In genomic region chr15:11317077-11317476, GRCm38 (mm10) we compare ENCODE assay signal across 22 mouse cellular contexts.
DNase-seq lines count a peak whose midpoint lies in the region; ATAC-seq and TF ChIP-seq lines count a peak whose summit lies in the region.
"Had no signal": no experiment of that assay in that cellular context is flagged by ENCODE, and none has a peak within 500 bp of the region (broad histone marks: within the 10 kb centered on the region; RNA-seq: fewer than 3 reads in every experiment).

No protein-coding gene starts in this region.

- peak; percentile 15; the same call in 1 of the 2 replicates for ATAC-seq in forebrain, embryonic 16.5 days
- no peak for ATAC-seq in forebrain, postnatal 0 days
- ATAC-seq in kidney, embryonic 16.5 days (ENCODE audit: low FRiP score, low TSS enrichment): peak; percentile 49; the same call in 1 of the 2 replicates
- ATAC-seq in neural tube, embryonic 12.5 days (ENCODE audit: low FRiP score, low read depth): 0 out of 2 replicates have a peak, but pooled peaks have one; percentile 9
- ATAC-seq: activated CD4-positive, CD25-positive, alpha-beta regulatory T cell, adult 4 months; hindbrain, postnatal 0 days; Patski had no signal

- H3K9ac ChIP-seq in forebrain, embryonic 16.5 days (replicated peaks; ENCODE audit: low read depth, low read length): no peak overlapping the region
- no peak overlapping the region for H3K9ac ChIP-seq in forebrain, postnatal 0 days
- H3K9ac ChIP-seq in kidney, embryonic 16.5 days (replicated peaks; ENCODE audit: low read length): no peak overlapping the region
- H3K9ac ChIP-seq in neural tube, embryonic 12.5 days: no peak overlapping the region
- H3K9ac ChIP-seq: embryonic facial prominence, embryonic 13.5 days; heart, embryonic 13.5 days; hindbrain, embryonic 12.5 days had no signal

- 59% methylated on average over 3 of the region's 3 CpGs for WGBS in forebrain, embryonic 16.5 days
- 48% methylated on average over 3 of the region's 3 CpGs for WGBS in forebrain, postnatal 0 days
- 31% methylated on average over 3 of the region's 3 CpGs for WGBS in kidney, embryonic 16.5 days
- WGBS in neural tube, embryonic 12.5 days: 69% methylated on average over 3 of the region's 3 CpGs

- H3K4me2 ChIP-seq in forebrain, embryonic 16.5 days (ENCODE audit: low read length): no peak overlapping the region
- no peak overlapping the region for H3K4me2 ChIP-seq in forebrain, postnatal 0 days (ENCODE audit: low read depth)
- no peak overlapping the region for H3K4me2 ChIP-seq in kidney, embryonic 16.5 days (replicated peaks; ENCODE audit: low read depth, low read length)
- H3K4me2 ChIP-seq in neural tube, embryonic 12.5 days (replicated peaks): no peak overlapping the region
- H3K4me2 ChIP-seq: embryonic facial prominence, embryonic 13.5 days; heart, embryonic 13.5 days; hindbrain, embryonic 12.5 days had no signal

- no peak overlapping the region for H3K27ac ChIP-seq in forebrain, embryonic 16.5 days (ENCODE audit: low read length)
- H3K27ac ChIP-seq in forebrain, postnatal 0 days (ENCODE audit: low read depth, low read length): no peak overlapping the region
- H3K27ac ChIP-seq in kidney, embryonic 16.5 days (ENCODE audit: low read length): no peak overlapping the region
- no peak overlapping the region for H3K27ac ChIP-seq in neural tube, embryonic 12.5 days
- H3K27ac ChIP-seq: embryonic facial prominence, embryonic 13.5 days; forebrain, embryonic 10.5 days; gastrocnemius, adult 2 months; heart, embryonic 13.5 days; hindbrain, embryonic 12.5 days; hindbrain, postnatal 0 days had no signal

- H3K4me1 ChIP-seq in forebrain, embryonic 16.5 days (replicated peaks; ENCODE audit: control insufficient read depth, insufficient read depth, low read length): no peaks in the 10 kb centered on the region
- H3K4me1 ChIP-seq in forebrain, postnatal 0 days (ENCODE audit: insufficient read depth): no peaks in the 10 kb centered on the region
- H3K4me1 ChIP-seq in kidney, embryonic 16.5 days (ENCODE audit: insufficient read depth, low read length): peaks cover 3% of the 10 kb centered on the region; the same call in 1 of the 2 replicates
- no peaks in the 10 kb centered on the region for H3K4me1 ChIP-seq in neural tube, embryonic 12.5 days
- H3K4me1 ChIP-seq: embryonic facial prominence, embryonic 13.5 days; forebrain, embryonic 10.5 days; hindbrain, embryonic 12.5 days had no signal

- H3K4me3 ChIP-seq in forebrain, embryonic 16.5 days (replicated peaks; ENCODE audit: low read length): no peak overlapping the region
- no peak overlapping the region for H3K4me3 ChIP-seq in forebrain, postnatal 0 days (ENCODE audit: low read depth, low read length)
- no peak overlapping the region for H3K4me3 ChIP-seq in kidney, embryonic 16.5 days (ENCODE audit: low read length)
- H3K4me3 ChIP-seq in neural tube, embryonic 12.5 days: no peak overlapping the region
- H3K4me3 ChIP-seq: embryonic facial prominence, embryonic 13.5 days; erythroblast, embryonic 14.5 days; forebrain, embryonic 10.5 days; gastrocnemius, adult 2 months; heart, embryonic 13.5 days; hindbrain, embryonic 12.5 days had no signal

- H3K27me3 ChIP-seq in forebrain, embryonic 16.5 days (replicated peaks; ENCODE audit: control insufficient read depth, insufficient read depth, low read length): no peaks in the 10 kb centered on the region
- no peaks in the 10 kb centered on the region for H3K27me3 ChIP-seq in forebrain, postnatal 0 days (ENCODE audit: insufficient read depth, low read length)
- no peaks in the 10 kb centered on the region for H3K27me3 ChIP-seq in kidney, embryonic 16.5 days (ENCODE audit: insufficient read depth, low read length)
- no peaks in the 10 kb centered on the region for H3K27me3 ChIP-seq in neural tube, embryonic 12.5 days (replicated peaks)
- H3K27me3 ChIP-seq: CH12.LX; embryonic facial prominence, embryonic 13.5 days; heart, embryonic 13.5 days; hindbrain, embryonic 12.5 days had no signal

- DNase-seq in forebrain, postnatal 0 days: no peak
- no peak for DNase-seq in kidney, postnatal 4 days
- DNase-seq in neural tube, embryonic 10.5 days (ENCODE audit: extremely low spot score, low spot score): no peak
- DNase-seq: adrenal gland, postnatal 14 days; cerebellum, adult 11-12 months; cerebellum, adult 9-10 months; cerebellum, postnatal 25 days; gastrocnemius, adult 2 months; gastrocnemius, postnatal 25 days; heart, postnatal 36 days had no signal

- H3K36me3 ChIP-seq in forebrain, embryonic 16.5 days (ENCODE audit: control insufficient read depth, insufficient read depth): no peaks in the 10 kb centered on the region
- no peaks in the 10 kb centered on the region for H3K36me3 ChIP-seq in forebrain, postnatal 0 days (ENCODE audit: insufficient read depth)
- H3K36me3 ChIP-seq in kidney, embryonic 16.5 days (ENCODE audit: insufficient read depth, low read length): no peaks in the 10 kb centered on the region
- H3K36me3 ChIP-seq in neural tube, embryonic 12.5 days: no peaks in the 10 kb centered on the region
- H3K36me3 ChIP-seq: embryonic facial prominence, embryonic 13.5 days; forebrain, embryonic 10.5 days; heart, embryonic 13.5 days; hindbrain, embryonic 12.5 days had no signal

- H3K9me3 ChIP-seq in forebrain, embryonic 16.5 days (ENCODE audit: control insufficient read depth, low read length): no peaks in the 10 kb centered on the region
- H3K9me3 ChIP-seq in forebrain, postnatal 0 days (ENCODE audit: low read length): no peaks in the 10 kb centered on the region
- H3K9me3 ChIP-seq in kidney, embryonic 16.5 days (ENCODE audit: low read length): no peaks in the 10 kb centered on the region
- no peaks in the 10 kb centered on the region for H3K9me3 ChIP-seq in neural tube, embryonic 12.5 days
- H3K9me3 ChIP-seq: embryonic facial prominence, embryonic 13.5 days; forebrain, embryonic 10.5 days; heart, embryonic 13.5 days; hindbrain, embryonic 12.5 days had no signal

- no peak for TF ChIP-seq CTCF in forebrain, postnatal 0 days (IDR thresholded peaks at IDR 0.05; ENCODE audit: low read depth)
